In the genomic region with DNA sequence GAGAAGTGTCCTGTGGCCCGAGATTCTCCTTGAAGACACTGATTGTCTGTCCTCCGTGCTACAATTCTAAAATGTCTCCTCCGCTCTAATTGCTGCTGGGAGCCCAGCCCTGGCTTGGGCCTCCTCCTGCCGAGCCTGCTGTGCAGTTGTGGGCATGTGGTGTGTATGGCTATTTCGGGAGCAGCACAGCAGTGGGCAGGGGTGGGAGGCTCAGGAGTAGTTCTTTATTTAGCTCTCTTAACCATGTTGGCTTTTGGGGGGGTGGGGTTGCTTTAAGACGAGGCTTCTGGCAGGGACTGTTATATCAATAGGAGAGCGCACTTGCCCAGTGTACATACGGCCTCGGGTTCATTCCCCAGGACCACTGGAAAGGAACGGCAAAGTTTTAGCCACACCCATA, we compare ENCODE assay signal across 11 mouse cellular contexts. TPM values are rescaled to one million over a fixed set of nuclear protein-coding genes. Genes with fewer than 3 reads are reported as not detected.
DNase-seq lines count a peak whose midpoint lies in the region; ATAC-seq and TF ChIP-seq lines count a peak whose summit lies in the region.
"Had no signal": no experiment of that assay in that cellular context is flagged by ENCODE, and none has a peak within 500 bp of the region (broad histone marks: within the 10 kb centered on the region; RNA-seq: fewer than 3 reads in every experiment).

No protein-coding gene starts in this region.

- DNase-seq in embryonic facial prominence, embryonic 10.5 days (ENCODE audit: low spot score) = no peak
- peak; percentile 17 for DNase-seq in limb, embryonic 14.5 days (ENCODE audit: low spot score)
- no peak for DNase-seq in thymus, postnatal 10 days (ENCODE audit: low spot score in 2 of 2)
- no peak for DNase-seq in cerebellum, adult 18-20 months
- DNase-seq in thymus, adult 2 months = no peak
- DNase-seq: kidney, adult 8-10 months had no signal

- 46% methylated on average over 10 of the region's 10 CpGs for WGBS in embryonic facial prominence, embryonic 13.5 days
- 65% methylated on average over 10 of the region's 10 CpGs for WGBS in embryonic facial prominence, embryonic 10.5 days
- WGBS in heart, embryonic 14.5 days = 15% methylated on average over 10 of the region's 10 CpGs
- 50% methylated on average over 10 of the region's 10 CpGs for WGBS in limb, embryonic 14.5 days
- 39% methylated on average over 10 of the region's 10 CpGs for WGBS in thymus, adult 2 months

- peak; percentile 49 for ATAC-seq in embryonic facial prominence, embryonic 13.5 days (ENCODE audit: insufficient number of reproducible peaks, insufficient read depth, low FRiP score, low TSS enrichment, low read depth)
- ATAC-seq in heart, embryonic 14.5 days (ENCODE audit: insufficient number of reproducible peaks, insufficient read depth, low FRiP score, low read depth) = peak; percentile 90
- ATAC-seq in limb, embryonic 14.5 days (ENCODE audit: low FRiP score, low read depth) = peak; percentile 64
- ATAC-seq: liver, embryonic 12.5 days had no signal

- no peaks in the 10 kb centered on the region for H3K27me3 ChIP-seq in embryonic facial prominence, embryonic 13.5 days
- no peaks in the 10 kb centered on the region for H3K27me3 ChIP-seq in embryonic facial prominence, embryonic 10.5 days (replicated peaks; ENCODE audit: low read depth, poor library complexity, severe bottlenecking)
- H3K27me3 ChIP-seq in heart, embryonic 14.5 days (ENCODE audit: control insufficient read depth, insufficient read depth, low read length) = no peaks in the 10 kb centered on the region
- no peaks in the 10 kb centered on the region for H3K27me3 ChIP-seq in limb, embryonic 14.5 days (ENCODE audit: control insufficient read depth, insufficient read depth, low read length)
- no peaks in the 10 kb centered on the region for H3K27me3 ChIP-seq in thymus, adult 2 months (ENCODE audit: control insufficient read depth, insufficient read depth, low read length)

- H3K9me3 ChIP-seq in embryonic facial prominence, embryonic 13.5 days = no peaks in the 10 kb centered on the region
- H3K9me3 ChIP-seq in embryonic facial prominence, embryonic 10.5 days = no peaks in the 10 kb centered on the region
- H3K9me3 ChIP-seq in heart, embryonic 14.5 days (ENCODE audit: control insufficient read depth, low read length) = no peaks in the 10 kb centered on the region
- H3K9me3 ChIP-seq in limb, embryonic 14.5 days (ENCODE audit: control insufficient read depth, low read length) = no peaks in the 10 kb centered on the region
- H3K9me3 ChIP-seq: liver, embryonic 12.5 days had no signal

- no peak for TF ChIP-seq CTCF in cortical plate, adult 2 months (IDR thresholded peaks at IDR 0.05; ENCODE audit: extremely low read depth, insufficient read depth, low read length)
- no peak for TF ChIP-seq CTCF in thymus, adult 2 months (IDR thresholded peaks at IDR 0.05; ENCODE audit: borderline replicate concordance, control insufficient read depth, extremely low read depth, insufficient read depth, low read length, poor library complexity)

- H3K4me3 ChIP-seq in embryonic facial prominence, embryonic 13.5 days = no peak overlapping the region
- no peak overlapping the region for H3K4me3 ChIP-seq in embryonic facial prominence, embryonic 10.5 days
- no peak overlapping the region for H3K4me3 ChIP-seq in cortical plate, adult 2 months (ENCODE audit: insufficient read depth, low read length)
- H3K4me3 ChIP-seq in heart, embryonic 14.5 days (ENCODE audit: control insufficient read depth in 1 of 2, insufficient read depth in 1 of 2, low read depth in 1 of 2, low read length in 2 of 2) = no peak overlapping the region
- no peak overlapping the region for H3K4me3 ChIP-seq in limb, embryonic 14.5 days (replicated peaks; ENCODE audit: low read length)
- no peak overlapping the region for H3K4me3 ChIP-seq in thymus, adult 2 months (ENCODE audit: control insufficient read depth, insufficient read depth, low read length)
- H3K4me3 ChIP-seq: liver, embryonic 12.5 days had no signal

- peak overlapping the region; percentile 16; the same call in 1 of the 2 replicates for H3K27ac ChIP-seq in embryonic facial prominence, embryonic 13.5 days
- no peak overlapping the region for H3K27ac ChIP-seq in embryonic facial prominence, embryonic 10.5 days (replicated peaks)
- H3K27ac ChIP-seq in cortical plate, adult 2 months (ENCODE audit: insufficient read depth, low read length) = peak overlapping the region; percentile 71; the same call in 1 of the 2 replicates
- H3K27ac ChIP-seq in heart, embryonic 14.5 days (replicated peaks in 1 of 2; ENCODE audit: control insufficient read depth in 1 of 2, insufficient read depth in 1 of 2, low read depth in 2 of 2, low read length in 2 of 2) = peak overlapping the region; percentile 95 to 98
- H3K27ac ChIP-seq in limb, embryonic 14.5 days (replicated peaks; ENCODE audit: low read depth, low read length) = no peak overlapping the region
- H3K27ac ChIP-seq in thymus, adult 2 months (ENCODE audit: control insufficient read depth, insufficient read depth, low read length) = no peak overlapping the region
- H3K27ac ChIP-seq: liver, embryonic 12.5 days; macrophage had no signal

- no peaks in the 10 kb centered on the region for H3K36me3 ChIP-seq in embryonic facial prominence, embryonic 13.5 days
- H3K36me3 ChIP-seq in embryonic facial prominence, embryonic 10.5 days (replicated peaks) = 0 out of 2 replicates have a peak, but pooled peaks cover 3% of the 10 kb centered on the region
- no peaks in the 10 kb centered on the region for H3K36me3 ChIP-seq in heart, embryonic 14.5 days (ENCODE audit: control insufficient read depth, insufficient read depth, low read length)
- no peaks in the 10 kb centered on the region for H3K36me3 ChIP-seq in limb, embryonic 14.5 days (ENCODE audit: control insufficient read depth, insufficient read depth, low read length)
- H3K36me3 ChIP-seq in thymus, adult 2 months (ENCODE audit: control insufficient read depth, insufficient read depth, low read length) = no peaks in the 10 kb centered on the region
- H3K36me3 ChIP-seq: liver, embryonic 12.5 days had no signal

- H3K4me1 ChIP-seq in embryonic facial prominence, embryonic 13.5 days = peaks cover 15% of the 10 kb centered on the region; the same call in 1 of the 2 replicates
- H3K4me1 ChIP-seq in embryonic facial prominence, embryonic 10.5 days = peaks cover 13% of the 10 kb centered on the region
- peaks cover 17% of the 10 kb centered on the region for H3K4me1 ChIP-seq in cortical plate, adult 2 months (ENCODE audit: control insufficient read depth, insufficient read depth, low read length)
- H3K4me1 ChIP-seq in heart, embryonic 14.5 days (ENCODE audit: control insufficient read depth in 2 of 2, insufficient read depth in 2 of 2, low read length in 2 of 2) = peaks cover 24 to 26% of the 10 kb centered on the region in 2 experiments
- H3K4me1 ChIP-seq in limb, embryonic 14.5 days (ENCODE audit: control insufficient read depth, insufficient read depth, low read length) = peaks cover 3% of the 10 kb centered on the region; the same call in 1 of the 2 replicates
- 0 out of 2 replicates have a peak, but pooled peaks cover under 1% of the 10 kb centered on the region for H3K4me1 ChIP-seq in thymus, adult 2 months (replicated peaks; ENCODE audit: control insufficient read depth, insufficient read depth, low read length)
- H3K4me1 ChIP-seq: liver, embryonic 12.5 days had no signal

- TF ChIP-seq POLR2A in cortical plate, adult 2 months (IDR thresholded peaks at IDR 0.05; ENCODE audit: extremely low read depth, insufficient read depth, low read length) = no peak
- TF ChIP-seq POLR2A in limb, embryonic 14.5 days (IDR thresholded peaks at IDR 0.05; ENCODE audit: borderline replicate concordance, extremely low read depth, insufficient read depth, insufficient read length) = no peak
- TF ChIP-seq POLR2A in thymus, adult 2 months (IDR thresholded peaks at IDR 0.05; ENCODE audit: control insufficient read depth, extremely low read depth, insufficient read depth, low read length, poor library complexity) = no peak

- no peak overlapping the region for H3K9ac ChIP-seq in embryonic facial prominence, embryonic 13.5 days
- peak overlapping the region; percentile 70 for H3K9ac ChIP-seq in heart, embryonic 14.5 days (ENCODE audit: low read length)
- no peak overlapping the region for H3K9ac ChIP-seq in limb, embryonic 14.5 days (ENCODE audit: low read depth, low read length, severe bottlenecking)
- H3K9ac ChIP-seq: liver, embryonic 12.5 days had no signal

- no peak overlapping the region for H3K4me2 ChIP-seq in embryonic facial prominence, embryonic 13.5 days
- H3K4me2 ChIP-seq in heart, embryonic 14.5 days (ENCODE audit: low read length) = peak overlapping the region; percentile 50
- no peak overlapping the region for H3K4me2 ChIP-seq in limb, embryonic 14.5 days (replicated peaks; ENCODE audit: low read depth, low read length, severe bottlenecking)
- H3K4me2 ChIP-seq: liver, embryonic 12.5 days had no signal

RNA-seq across cellular contexts. Expression of a gene that starts 42.8 kb away (rescaled TPM):
- 36.8 and 41.2 TPM in 2 replicates for polyA plus RNA-seq in embryonic facial prominence, embryonic 13.5 days (2015; fragmentation: Nextera tagmentation; extraction: Ambion mirVana)
- 67.3 and 71.2 TPM in 2 replicates for polyA plus RNA-seq in embryonic facial prominence, embryonic 10.5 days (2016; fragmentation: Nextera tagmentation; extraction: Ambion mirVana)
- 46.8 and 51.7 TPM in 2 replicates for polyA plus RNA-seq in cortical plate, adult 2 months (2012; rRNA removed)
- polyA plus RNA-seq in heart, embryonic 14.5 days (2014; fragmentation: Nextera tagmentation; extraction: Ambion mirVana) = 20.8 and 20.9 TPM in 2 replicates
- polyA plus RNA-seq in limb, embryonic 14.5 days (2012; rRNA removed) = 27.2 and 37.2 TPM in 2 replicates
- polyA plus RNA-seq in limb, embryonic 14.5 days (2014; fragmentation: Nextera tagmentation; extraction: Ambion mirVana) = 32.0 and 33.9 TPM in 2 replicates
- polyA plus RNA-seq in thymus, adult 2 months (2012; rRNA removed) = 29.9 and 34.8 TPM in 2 replicates

RNA-seq across cellular contexts. Expression of a gene that starts 57.1 kb away (rescaled TPM):
- 2.0 and 2.4 TPM in 2 replicates for polyA plus RNA-seq in embryonic facial prominence, embryonic 13.5 days (2015; fragmentation: Nextera tagmentation; extraction: Ambion mirVana)
- polyA plus RNA-seq in embryonic facial prominence, embryonic 10.5 days (2016; fragmentation: Nextera tagmentation; extraction: Ambion mirVana) = 5.2 and 5.7 TPM in 2 replicates
- polyA plus RNA-seq in cortical plate, adult 2 months (2012; rRNA removed) = 196 and 211 TPM in 2 replicates
- 0.15 and 0.18 TPM in 2 replicates for polyA plus RNA-seq in heart, embryonic 14.5 days (2014; fragmentation: Nextera tagmentation; extraction: Ambion mirVana)
- 0.25 and 0.36 TPM in 2 replicates for polyA plus RNA-seq in limb, embryonic 14.5 days (2012; rRNA removed)
- polyA plus RNA-seq in limb, embryonic 14.5 days (2014; fragmentation: Nextera tagmentation; extraction: Ambion mirVana) = 0.19 and 0.77 TPM in 2 replicates
- polyA plus RNA-seq in thymus, adult 2 months (2012; rRNA removed) = 0.07 TPM in 1 of 2 replicates, not detected in the other

Comparison
In these comparisons a context has a peak if more than half of its experiments do, and no peak if none do; other contexts are left out.
1. H3K27ac ChIP-seq: peak in embryonic facial prominence, embryonic 13.5 days (single experiment), cortical plate, adult 2 months (single experiment) and heart, embryonic 14.5 days (2 of 2); none in embryonic facial prominence, embryonic 10.5 days (single experiment), limb, embryonic 14.5 days (single experiment) and thymus, adult 2 months (single experiment).
2. RNA of a gene that starts 57.1 kb away (polyA plus RNA-seq): 196 to 211 TPM in cortical plate, adult 2 months; 5.2 to 5.7 TPM in embryonic facial prominence, embryonic 10.5 days, 2.0 to 2.4 TPM in embryonic facial prominence, embryonic 13.5 days, 0.19 to 0.77 TPM in limb, embryonic 14.5 days, 0.15 to 0.18 TPM in heart, embryonic 14.5 days and 0.07 TPM in thymus, adult 2 months; every median in the first group is over 10 times any median in the second.
3. Peak in every context shown above with its lines, with median percentiles within 50 percentile points of each other: ATAC-seq.